Mouse (Mus musculus) G1E (cell line): Measurements from ENCODE around the gene Scd1.

ENCODE experiments used
- CTCF ChIP-seq: IDR thresholded peaks from 2 replicates; pipeline ENCODE4 v1.5.1; 2012; ENCODE audit warnings: low read depth, low read length, inconsistent platforms, mixed read lengths
- GATA1 ChIP-seq: IDR thresholded peaks from 2 replicates; pipeline ENCODE4 v1.6.1; 2012; ENCODE audit warnings: borderline replicate concordance, low read length, inconsistent platforms, mixed read lengths
- TAL1 ChIP-seq: conservative IDR thresholded peaks from 2 replicates; pipeline ENCODE4 v1.6.1; 2012; ENCODE audit warnings: low read depth, low read length, inconsistent platforms, mixed read lengths

DNA sequence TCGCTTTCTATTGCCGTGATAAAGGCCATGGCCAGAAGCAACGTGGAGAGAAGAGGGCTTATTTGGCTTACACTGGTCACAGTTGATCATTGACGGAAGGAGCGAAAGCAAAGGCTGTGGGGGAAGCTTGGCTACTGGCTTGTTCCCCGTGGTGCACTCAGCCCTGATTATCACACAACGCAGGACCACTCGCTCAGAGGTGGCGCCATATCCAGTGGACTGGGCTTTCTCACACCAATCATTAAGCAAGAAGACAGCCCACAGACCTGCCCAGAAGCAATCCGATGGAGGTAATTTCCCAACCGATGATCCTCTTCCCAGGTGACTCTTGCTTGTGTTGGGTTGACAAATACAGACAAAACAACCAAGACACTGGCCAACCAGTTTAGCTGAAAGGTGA lies 11.9 kb upstream of the Scd1 start:
- TF ChIP-seq CTCF: no peak
- TF ChIP-seq TAL1: no peak
- no peak for TF ChIP-seq GATA1
